Mouse (Mus musculus): ENCODE measurements at regions not wholly inside any gene's neighbourhood (a gene's known extent, or its start where the extent isn't known, plus 50 kb on each side); places are given as distances from the start of the nearest gene placed in this dataset.

GRCm38 (mm10) chr1:183553219-183553618, 135.2 kb downstream of the Hhipl2 start:
- H3K4me1 ChIP-seq, result no peaks in the 10 kb centered on the region
- H3K36me3 ChIP-seq, result no peaks in the 10 kb centered on the region
- no peak for ATAC-seq (ENCODE audit: borderline replicate concordance, extremely low read depth, low FRiP score, low TSS enrichment)
- no peak overlapping the region for H3K4me2 ChIP-seq
- H3K9me3 ChIP-seq, result no peaks in the 10 kb centered on the region
- no peak overlapping the region for H3K27ac ChIP-seq
- H3K4me3 ChIP-seq, result no peak overlapping the region
- no peaks in the 10 kb centered on the region for H3K27me3 ChIP-seq
- no peak overlapping the region for H3K9ac ChIP-seq
- 80% methylated on average over 8 of the region's 8 CpGs for WGBS

GRCm38 (mm10) chr1:183562853-183563252, 144.8 kb downstream of the Hhipl2 start:
- ATAC-seq (ENCODE audit: borderline replicate concordance, extremely low read depth, low FRiP score, low TSS enrichment), result no peak
- H3K9me3 ChIP-seq, result no peaks in the 10 kb centered on the region
- no peak overlapping the region for H3K9ac ChIP-seq
- H3K4me2 ChIP-seq, result no peak overlapping the region
- no peaks in the 10 kb centered on the region for H3K36me3 ChIP-seq
- no peaks in the 10 kb centered on the region for H3K4me1 ChIP-seq
- H3K27me3 ChIP-seq, result no peaks in the 10 kb centered on the region
- no peak overlapping the region for H3K4me3 ChIP-seq
- 69% methylated on average over 3 of the region's 3 CpGs for WGBS
- no peak overlapping the region for H3K27ac ChIP-seq

GRCm38 (mm10) chr1:183573621-183574585, 155.9 kb downstream of the Hhipl2 start:
- Histone ChIP-seq H3K36me3 (no peaks in the 10 kb centered on the region), H3K27ac (no peak overlapping the region), H3K9me3 (no peaks in the 10 kb centered on the region), H3K4me2 (no peak overlapping the region), H3K9ac (no peak overlapping the region), H3K27me3 (no peaks in the 10 kb centered on the region), H3K4me3 (no peak overlapping the region), H3K4me1 (no peaks in the 10 kb centered on the region)
- ATAC-seq (ENCODE audit: borderline replicate concordance, extremely low read depth, low FRiP score, low TSS enrichment), result no peak
- 67% methylated on average over 10 of the region's 10 CpGs for WGBS

- Histone ChIP-seq H3K36me3 (no peaks in the 10 kb centered on the region), H3K9ac (no peak overlapping the region), H3K4me2 (no peak overlapping the region), H3K9me3 (no peaks in the 10 kb centered on the region), H3K27me3 (no peaks in the 10 kb centered on the region), H3K27ac (no peak overlapping the region), H3K4me3 (no peak overlapping the region), H3K4me1 (no peaks in the 10 kb centered on the region)
- WGBS, result 61% methylated on average over 6 of the region's 6 CpGs
- ATAC-seq (ENCODE audit: borderline replicate concordance, extremely low read depth, low FRiP score, low TSS enrichment), result no peak
Observed at GRCm38 (mm10) chr1:183584861-183585260, 166.8 kb downstream of the Hhipl2 start.

- WGBS, result 67% methylated on average over 4 of the region's 4 CpGs
- H3K9ac ChIP-seq, result no peak overlapping the region
- no peak overlapping the region for H3K27ac ChIP-seq
- ATAC-seq (ENCODE audit: borderline replicate concordance, extremely low read depth, low FRiP score, low TSS enrichment), result no peak
- H3K4me1 ChIP-seq, result no peaks in the 10 kb centered on the region
- H3K4me3 ChIP-seq, result no peak overlapping the region
- H3K9me3 ChIP-seq, result no peaks in the 10 kb centered on the region
- no peaks in the 10 kb centered on the region for H3K27me3 ChIP-seq
- no peaks in the 10 kb centered on the region for H3K36me3 ChIP-seq
- no peak overlapping the region for H3K4me2 ChIP-seq
Observed at GRCm38 (mm10) chr1:183586406-183586805, 168.4 kb downstream of the Hhipl2 start.

- WGBS, result 65% methylated on average over 5 of the region's 5 CpGs
- no peak overlapping the region for H3K4me3 ChIP-seq
- H3K4me1 ChIP-seq, result no peaks in the 10 kb centered on the region
- H3K36me3 ChIP-seq, result no peaks in the 10 kb centered on the region
- no peak overlapping the region for H3K4me2 ChIP-seq
- no peak overlapping the region for H3K27ac ChIP-seq
- no peak overlapping the region for H3K9ac ChIP-seq
- no peaks in the 10 kb centered on the region for H3K27me3 ChIP-seq
- ATAC-seq (ENCODE audit: borderline replicate concordance, extremely low read depth, low FRiP score, low TSS enrichment), result no peak
- no peaks in the 10 kb centered on the region for H3K9me3 ChIP-seq
Observed at GRCm38 (mm10) chr1:183595306-183595705, 177.3 kb downstream of the Hhipl2 start.

- 55% methylated on average over 8 of the region's 8 CpGs for WGBS
- H3K4me1 ChIP-seq, result no peaks in the 10 kb centered on the region
- no peak overlapping the region for H3K9ac ChIP-seq
- H3K4me3 ChIP-seq, result no peak overlapping the region
- no peak overlapping the region for H3K27ac ChIP-seq
- no peak for ATAC-seq (ENCODE audit: borderline replicate concordance, extremely low read depth, low FRiP score, low TSS enrichment)
- H3K9me3 ChIP-seq, result no peaks in the 10 kb centered on the region
- H3K4me2 ChIP-seq, result no peak overlapping the region
- H3K36me3 ChIP-seq, result no peaks in the 10 kb centered on the region
- H3K27me3 ChIP-seq, result no peaks in the 10 kb centered on the region
Observed at GRCm38 (mm10) chr1:183600466-183600865, 182.5 kb downstream of the Hhipl2 start.

GRCm38 (mm10) chr1:183611966-183612694, 194.1 kb downstream of the Hhipl2 start:
- ATAC-seq (ENCODE audit: borderline replicate concordance, extremely low read depth, low FRiP score, low TSS enrichment), result no peak
- Histone ChIP-seq H3K9ac (no peak overlapping the region), H3K4me1 (no peaks in the 10 kb centered on the region), H3K27me3 (no peaks in the 10 kb centered on the region), H3K36me3 (no peaks in the 10 kb centered on the region), H3K27ac (no peak overlapping the region), H3K9me3 (no peaks in the 10 kb centered on the region), H3K4me3 (no peak overlapping the region), H3K4me2 (no peak overlapping the region)
- WGBS, result 60% methylated on average over 8 of the region's 8 CpGs

GRCm38 (mm10) chr1:183619451-183620059, 201.5 kb downstream of the Hhipl2 start:
- Histone ChIP-seq H3K4me1 (no peaks in the 10 kb centered on the region), H3K27me3 (no peaks in the 10 kb centered on the region), H3K4me3 (no peak overlapping the region), H3K4me2 (no peak overlapping the region), H3K9ac (no peak overlapping the region), H3K27ac (no peak overlapping the region), H3K9me3 (no peaks in the 10 kb centered on the region), H3K36me3 (no peaks in the 10 kb centered on the region)
- WGBS, result 73% methylated on average over 9 of the region's 9 CpGs
- ATAC-seq (ENCODE audit: borderline replicate concordance, extremely low read depth, low FRiP score, low TSS enrichment), result no peak

GRCm38 (mm10) chr1:183622341-183622740, 204.3 kb downstream of the Hhipl2 start:
- Histone ChIP-seq H3K4me1 (no peaks in the 10 kb centered on the region), H3K27me3 (0 out of 2 replicates have a peak, but pooled peaks cover 9% of the 10 kb centered on the region), H3K27ac (no peak overlapping the region), H3K4me2 (no peak overlapping the region), H3K36me3 (no peaks in the 10 kb centered on the region), H3K9me3 (no peaks in the 10 kb centered on the region), H3K4me3 (no peak overlapping the region), H3K9ac (no peak overlapping the region)
- 72% methylated on average over 4 of the region's 4 CpGs for WGBS
- no peak for ATAC-seq (ENCODE audit: borderline replicate concordance, extremely low read depth, low FRiP score, low TSS enrichment)

GRCm38 (mm10) chr1:183624266-183624665, 206.3 kb downstream of the Hhipl2 start:
- Histone ChIP-seq H3K4me3 (no peak overlapping the region), H3K9ac (no peak overlapping the region), H3K27ac (no peak overlapping the region), H3K27me3 (0 out of 2 replicates have a peak, but pooled peaks cover 9% of the 10 kb centered on the region), H3K4me2 (no peak overlapping the region), H3K4me1 (no peaks in the 10 kb centered on the region), H3K36me3 (no peaks in the 10 kb centered on the region), H3K9me3 (no peaks in the 10 kb centered on the region)
- WGBS, result 62% methylated on average over 1 of the region's 1 CpGs
- ATAC-seq (ENCODE audit: borderline replicate concordance, extremely low read depth, low FRiP score, low TSS enrichment), result no peak

GRCm38 (mm10) chr1:183633810-183634209, 215.8 kb downstream of the Hhipl2 start:
- Histone ChIP-seq H3K27me3 (peaks cover 5% of the 10 kb centered on the region; the same call in 1 of the 2 replicates), H3K4me3 (no peak overlapping the region), H3K9me3 (no peaks in the 10 kb centered on the region), H3K27ac (no peak overlapping the region), H3K4me2 (no peak overlapping the region), H3K9ac (no peak overlapping the region), H3K36me3 (no peaks in the 10 kb centered on the region), H3K4me1 (no peaks in the 10 kb centered on the region; the same call in 1 of the 2 replicates)
- 73% methylated on average over 6 of the region's 6 CpGs for WGBS
- no peak for ATAC-seq (ENCODE audit: borderline replicate concordance, extremely low read depth, low FRiP score, low TSS enrichment)
